Mouse (Mus musculus) liver, embryonic 16.5 days (tissue): ENCODE measurements around the gene Supt6. TPM values are rescaled to one million over a fixed set of nuclear protein-coding genes. Genes with fewer than 3 reads are reported as not detected.

Experiments
- ATAC-seq: fragments of 200-750 bp; cut with Nextera tagmentation; 2 replicates; pipeline ENCODE4 v1.8.0; 2017; ENCODE audit warnings: low read depth, mild to moderate bottlenecking, moderate number of reproducible peaks, moderate library complexity
- H3K27ac ChIP-seq: fragments of 300-500 bp; sonication (generic); 2 replicates; pipeline ENCODE4 v1.5.1; 2014; ENCODE audit warnings: mild to moderate bottlenecking, low read length
- H3K27me3 ChIP-seq: fragments of 300-500 bp; sonication (generic); 2 replicates; pipeline ENCODE4 v1.6.1; 2014; ENCODE audit warnings: low read depth, low read length, mixed read lengths; ENCODE audit not compliant: control insufficient read depth, insufficient read depth
- H3K36me3 ChIP-seq: fragments of 300-500 bp; sonication (generic); 2 replicates; pipeline ENCODE4 v1.6.1; 2014; ENCODE audit warnings: mild to moderate bottlenecking; ENCODE audit not compliant: control insufficient read depth, insufficient read depth
- H3K4me1 ChIP-seq: fragments of 300-500 bp; sonication (generic); 2 replicates; pipeline ENCODE4 v1.6.1; 2014; ENCODE audit warnings: low read depth, low read length, mixed read lengths; ENCODE audit not compliant: control insufficient read depth
- H3K4me2 ChIP-seq: fragments of 300-500 bp; sonication (generic); 2 replicates; pipeline ENCODE4 v1.6.1; 2014; ENCODE audit warnings: low read depth, low read length, mixed read lengths
- H3K4me3 ChIP-seq: fragments of 300-500 bp; sonication (generic); 2 replicates; pipeline ENCODE4 v1.5.1; 2014; ENCODE audit warnings: low read depth, mild to moderate bottlenecking, low read length
- H3K9ac ChIP-seq: fragments of 300-500 bp; sonication (generic); 2 replicates; pipeline ENCODE4 v1.6.1; 2014; ENCODE audit warnings: low read depth, low read length
- H3K9me3 ChIP-seq: fragments of 300-500 bp; sonication (generic); replicated peaks from 2 replicates; pipeline ENCODE4 v1.6.1; 2016; ENCODE audit warnings: low read length; ENCODE audit not compliant: control insufficient read depth
- WGBS: fragments of 180-500 bp; shearing (Covaris S2); extraction: QIAGEN DNeasy Blood & Tissue Kit; methylation state at CpG from one replicate; pipeline ENCODE4 v1.1.7; 2014; ENCODE audit not compliant: insufficient replicate concordance; 5-methylcytosine and 5-hydroxymethylcytosine counted together
- polyA plus RNA-seq: library from polyadenylated mRNA; unstranded; fragments of >200 nt; fragmentation: Nextera tagmentation; extraction: Ambion mirVana; gene quantifications from 2 replicates; pipeline ENCODE4 v1.2.1, GENCODE M21; 2015

Gene Supt6
- polyA plus RNA-seq, 1 experiment from 2014 or later = 10.3 TPM

DNA sequence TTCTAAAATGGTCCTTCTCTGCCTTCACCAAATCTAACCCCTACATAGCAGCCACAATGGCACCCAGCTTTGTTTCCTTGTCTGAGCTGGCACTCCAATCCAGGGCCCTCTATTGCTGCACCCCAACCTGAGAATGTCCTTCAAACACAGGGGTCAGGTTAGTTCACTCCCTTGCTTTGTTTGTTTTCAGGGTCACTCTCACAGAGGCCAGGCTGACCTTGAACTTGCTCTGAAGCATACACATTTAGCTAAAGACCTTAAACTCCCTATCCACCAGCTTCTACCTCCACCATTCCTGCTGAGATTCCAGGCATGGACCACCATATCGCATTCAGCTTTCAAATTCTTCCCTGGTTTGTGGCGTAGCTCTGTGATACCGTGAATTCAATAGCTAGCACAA is 71.3 kb downstream of the Supt6 start:
- no peak overlapping the region for H3K4me2 ChIP-seq
- peaks cover 2% of the 10 kb centered on the region; the same call in 1 of the 2 replicates for H3K36me3 ChIP-seq
- H3K4me3 ChIP-seq = no peak overlapping the region
- H3K27me3 ChIP-seq = no peaks in the 10 kb centered on the region
- no peaks in the 10 kb centered on the region for H3K9me3 ChIP-seq
- H3K4me1 ChIP-seq = peaks cover 47% of the 10 kb centered on the region
- H3K27ac ChIP-seq = no peak overlapping the region
- WGBS = 85% methylated on average over 3 of the region's 3 CpGs
- no peak overlapping the region for H3K9ac ChIP-seq
- no peak for ATAC-seq

DNA sequence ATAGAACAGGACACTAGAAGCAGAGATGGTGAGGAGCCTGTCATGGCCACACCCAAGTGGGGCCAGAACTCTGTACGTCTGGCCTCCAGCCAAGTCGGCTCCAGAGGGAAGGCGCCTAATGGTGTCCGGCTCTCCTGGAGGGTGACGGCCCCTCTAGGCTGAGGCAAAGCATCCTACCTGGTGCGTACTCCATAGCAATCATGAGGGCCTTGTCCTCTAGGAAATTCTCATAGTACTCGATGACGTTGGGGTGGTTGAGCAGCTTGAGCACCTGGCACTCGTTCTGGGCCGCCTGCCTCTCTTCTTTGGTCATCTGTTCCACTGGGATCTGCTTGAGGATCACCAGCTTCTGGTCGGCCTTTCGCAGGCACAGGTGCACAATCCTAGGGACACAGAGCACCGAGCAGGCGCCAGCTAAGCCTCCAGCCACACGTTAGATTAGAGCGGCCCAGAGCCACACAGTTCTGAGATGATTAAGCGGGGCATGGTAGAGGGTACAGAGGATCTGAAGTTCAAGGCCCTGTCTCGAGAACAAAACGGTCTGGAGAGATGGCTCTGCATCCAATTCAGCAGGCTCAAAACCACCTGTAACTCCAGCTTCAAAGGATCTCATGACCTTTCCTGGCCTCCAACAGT is 72.9 kb downstream of the Supt6 start:
- H3K27me3 ChIP-seq = no peaks in the 10 kb centered on the region
- H3K9ac ChIP-seq = no peak overlapping the region
- H3K4me1 ChIP-seq = peaks cover 59% of the 10 kb centered on the region
- H3K4me2 ChIP-seq = no peak overlapping the region
- no peaks in the 10 kb centered on the region for H3K36me3 ChIP-seq
- no peak for ATAC-seq
- H3K9me3 ChIP-seq = no peaks in the 10 kb centered on the region
- no peak overlapping the region for H3K4me3 ChIP-seq
- WGBS = 76% methylated on average over 19 of the region's 19 CpGs
- no peak overlapping the region for H3K27ac ChIP-seq

DNA sequence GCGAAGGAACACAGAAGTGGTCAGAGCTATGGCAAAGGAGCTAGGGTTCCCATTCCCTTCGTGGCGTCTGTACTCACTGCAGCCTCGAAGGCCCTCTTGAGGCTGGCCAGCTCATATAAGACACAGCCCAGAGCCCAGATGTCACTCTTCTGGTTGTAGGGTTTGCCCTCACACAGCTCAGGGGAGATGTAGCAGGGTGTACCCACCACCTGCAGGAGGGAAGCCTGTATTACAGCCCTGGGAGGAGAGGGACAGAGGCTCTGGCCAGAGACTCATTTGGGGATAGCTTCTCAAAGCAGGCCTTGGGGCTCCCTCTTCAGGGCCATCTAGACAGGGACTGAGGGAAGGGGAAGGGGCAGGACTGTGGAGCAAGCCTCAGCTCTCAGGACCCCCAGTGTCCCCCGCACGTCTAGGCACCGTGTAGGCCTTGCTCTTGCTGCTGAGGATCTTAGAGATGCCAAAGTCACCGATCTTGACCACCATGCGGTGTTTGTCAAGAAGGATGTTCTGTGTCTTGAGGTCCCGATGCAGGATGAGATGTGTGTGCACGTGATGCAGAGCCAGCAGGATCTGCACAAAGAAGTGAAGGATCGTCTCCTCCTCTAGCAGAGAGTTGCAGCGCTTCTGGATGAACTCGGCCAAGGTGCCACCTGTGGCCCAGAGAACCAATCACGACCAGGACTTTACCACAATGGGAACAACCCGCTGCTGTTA is 73.6 kb downstream of the Supt6 start:
- 83% methylated on average over 16 of the region's 16 CpGs for WGBS
- H3K4me2 ChIP-seq = no peak overlapping the region

DNA sequence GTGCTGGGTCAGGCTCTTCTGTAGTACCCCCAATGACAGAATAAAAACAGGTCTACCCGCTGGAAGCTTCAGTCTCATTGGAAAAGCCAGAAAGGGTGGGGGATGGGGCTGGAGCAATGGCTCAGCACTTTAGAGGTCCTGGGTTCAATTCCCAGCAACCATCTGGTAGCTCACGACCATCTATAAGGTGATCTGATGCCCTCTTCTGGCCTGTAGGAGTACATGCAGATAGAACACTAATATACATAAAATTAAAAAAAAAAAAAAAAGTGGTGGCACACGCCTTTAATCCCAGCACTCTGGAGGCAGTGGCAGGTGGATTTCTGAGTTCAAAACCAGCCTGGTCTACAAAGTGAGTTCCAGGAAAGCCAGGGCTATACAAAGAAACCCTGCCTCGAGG is 74.5 kb downstream of the Supt6 start:
- WGBS = 57% methylated on average over 4 of the region's 4 CpGs
- H3K27ac ChIP-seq = no peak overlapping the region
- no peak overlapping the region for H3K4me2 ChIP-seq
- H3K9me3 ChIP-seq = no peaks in the 10 kb centered on the region
- H3K9ac ChIP-seq = no peak overlapping the region
- H3K27me3 ChIP-seq = no peaks in the 10 kb centered on the region
- no peaks in the 10 kb centered on the region for H3K36me3 ChIP-seq
- ATAC-seq = no peak
- H3K4me1 ChIP-seq = peaks cover 75% of the 10 kb centered on the region
- H3K4me3 ChIP-seq = no peak overlapping the region

More for the DNA sequence above, 73.6 kb downstream of the Supt6 start:
- Histone ChIP-seq H3K4me1 (peaks cover 66% of the 10 kb centered on the region), H3K27ac (no peak overlapping the region), H3K9me3 (no peaks in the 10 kb centered on the region), H3K27me3 (no peaks in the 10 kb centered on the region), H3K9ac (no peak overlapping the region; the same call in 1 of the 2 replicates), H3K36me3 (no peaks in the 10 kb centered on the region), H3K4me3 (no peak overlapping the region)
- no peak for ATAC-seq

DNA sequence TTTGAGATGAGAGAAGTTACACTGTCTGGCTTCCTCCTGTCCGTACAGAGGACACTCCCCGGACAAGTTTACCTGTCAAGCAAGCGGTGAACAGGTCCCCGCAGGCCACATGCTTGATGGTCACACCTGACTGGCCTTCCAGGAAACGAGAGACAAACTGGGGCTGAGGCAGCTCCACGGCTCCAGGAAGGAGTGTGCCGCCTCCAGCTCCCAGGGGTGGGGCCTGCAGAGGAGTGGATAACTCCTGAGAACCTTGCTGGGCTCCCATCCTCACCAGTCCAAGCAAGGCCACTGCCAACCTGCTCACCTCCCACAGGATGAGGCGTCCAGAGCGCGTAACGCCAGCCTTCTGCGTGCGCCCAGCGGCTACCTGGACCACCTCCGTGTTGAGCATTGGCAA is 75.5 kb downstream of the Supt6 start:
- no peaks in the 10 kb centered on the region for H3K27me3 ChIP-seq
- no peak for ATAC-seq
- H3K4me2 ChIP-seq = no peak overlapping the region
- peak overlapping the region; percentile 1; the same call in 1 of the 2 replicates for H3K27ac ChIP-seq
- WGBS = 87% methylated on average over 15 of the region's 15 CpGs
- H3K9me3 ChIP-seq = no peaks in the 10 kb centered on the region
- H3K4me3 ChIP-seq = no peak overlapping the region
- H3K36me3 ChIP-seq = no peaks in the 10 kb centered on the region
- no peak overlapping the region for H3K9ac ChIP-seq
- H3K4me1 ChIP-seq = peaks cover 76% of the 10 kb centered on the region

DNA sequence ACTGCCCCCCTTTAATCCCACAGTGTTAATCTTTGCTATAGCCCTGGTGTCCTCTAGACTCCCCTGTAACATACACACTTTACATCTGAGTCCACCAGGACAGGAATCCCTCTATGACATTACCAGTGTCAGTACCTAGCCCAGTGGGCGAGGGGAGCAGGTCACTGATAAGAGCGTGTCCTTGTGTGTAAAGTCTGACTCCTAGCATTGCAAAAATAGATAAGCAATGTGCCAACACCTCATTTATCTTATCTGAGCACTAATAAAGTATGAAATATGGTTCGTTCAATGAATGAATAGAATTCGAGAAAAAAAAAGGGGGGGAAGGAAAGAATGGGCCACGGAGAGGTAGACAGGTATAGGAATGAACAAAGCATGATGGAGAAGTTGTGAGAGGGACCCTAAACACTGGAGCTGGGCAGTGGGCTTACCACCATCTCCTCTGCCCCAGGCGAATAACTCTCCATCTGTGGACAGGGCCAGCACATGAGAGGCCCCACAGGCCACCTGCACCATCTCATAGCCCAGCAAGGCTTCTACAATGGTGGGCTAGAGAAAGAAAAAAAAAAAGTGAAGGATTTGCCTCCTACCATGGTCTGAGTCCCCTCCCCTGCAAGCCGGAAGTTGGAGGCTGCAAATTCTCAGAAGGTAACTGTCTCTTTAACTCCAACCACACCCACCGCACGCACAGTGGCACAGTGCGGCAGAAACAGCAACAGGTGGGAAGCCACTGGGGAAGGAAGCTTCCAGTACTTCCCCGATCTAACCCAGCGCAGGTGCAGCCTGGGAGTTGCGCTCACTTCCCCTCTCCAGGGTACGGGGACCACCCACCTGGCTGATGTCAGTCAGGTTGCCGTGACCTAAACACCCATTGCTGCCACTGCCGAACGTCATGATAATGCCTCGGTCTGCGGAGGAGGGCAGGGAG is 77.0 kb downstream of the Supt6 start:
- H3K9me3 ChIP-seq = no peaks in the 10 kb centered on the region
- peak; percentile 60 for ATAC-seq

DNA sequence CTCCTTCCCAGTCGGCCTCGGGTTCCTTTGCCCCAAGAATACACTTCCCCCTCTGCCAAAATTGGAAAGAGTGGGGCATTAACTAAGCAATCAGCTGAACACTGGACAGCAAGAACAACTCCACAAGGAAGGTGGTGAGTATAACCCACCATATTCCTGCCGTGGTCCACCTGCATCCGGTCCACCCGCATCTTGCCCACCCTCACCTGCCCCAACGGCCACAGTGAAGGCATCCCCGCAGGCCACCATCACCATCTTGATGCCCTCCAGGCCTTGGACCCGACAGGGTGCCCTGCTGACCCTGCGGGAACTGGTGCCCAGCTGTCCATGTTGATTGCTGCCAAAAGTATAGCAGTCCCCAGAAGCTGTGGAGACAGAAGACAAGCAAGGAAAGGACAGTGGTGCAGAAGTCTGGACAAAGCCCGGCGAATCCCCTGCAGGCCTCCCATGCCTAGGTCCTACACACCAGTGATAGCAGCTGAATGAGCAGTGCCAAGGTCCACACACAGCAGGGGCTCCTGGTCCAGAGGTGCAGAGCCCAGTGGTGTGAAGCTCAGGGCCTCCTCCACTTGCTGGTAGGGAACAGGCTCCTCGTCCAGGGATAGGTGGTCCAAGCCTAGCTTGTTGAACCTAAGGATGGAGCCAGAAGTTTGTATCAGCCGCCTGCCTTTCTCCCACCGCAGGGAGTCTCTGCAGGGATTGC is 78.4 kb downstream of the Supt6 start:
- Histone ChIP-seq H3K36me3 (no peaks in the 10 kb centered on the region; the same call in 1 of the 2 replicates), H3K4me2 (0 out of 2 replicates have a peak overlapping the region, but pooled peaks have one; percentile 88), H3K9me3 (no peaks in the 10 kb centered on the region), H3K9ac (peak overlapping the region; percentile 12), H3K4me1 (peaks cover 82% of the 10 kb centered on the region), H3K27me3 (no peaks in the 10 kb centered on the region), H3K27ac (peak overlapping the region; percentile 91), H3K4me3 (no peak overlapping the region)
- no peak for ATAC-seq
- WGBS = 80% methylated on average over 14 of the region's 14 CpGs

More for the DNA sequence above, 77.0 kb downstream of the Supt6 start:
- WGBS = 14% methylated on average over 19 of the region's 19 CpGs
- Histone ChIP-seq H3K9ac (peak overlapping the region; percentile 60), H3K4me1 (peaks cover 72% of the 10 kb centered on the region), H3K27ac (peak overlapping the region; percentile 91), H3K4me3 (peak overlapping the region; percentile 60), H3K4me2 (peak overlapping the region; percentile 88), H3K27me3 (no peaks in the 10 kb centered on the region), H3K36me3 (no peaks in the 10 kb centered on the region)

DNA sequence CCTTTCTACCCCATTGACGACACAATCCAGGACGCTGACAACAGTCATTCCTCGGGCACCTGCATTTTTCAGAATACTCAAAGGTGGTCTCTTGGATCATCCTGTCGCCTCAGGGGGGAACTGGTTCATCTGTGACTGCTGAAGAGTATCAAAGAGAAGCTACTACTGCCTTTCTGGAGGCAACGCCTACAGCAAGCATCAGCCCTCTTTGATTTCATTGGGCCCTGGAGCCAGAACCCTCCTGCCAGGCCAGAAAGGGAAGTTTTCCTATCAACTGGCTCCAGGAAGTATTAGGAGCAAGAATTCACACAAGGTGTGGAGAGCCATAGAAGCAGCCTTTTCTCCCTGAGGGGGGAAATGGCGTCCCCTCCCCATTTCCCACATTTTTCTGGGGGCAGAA is 79.1 kb downstream of the Supt6 start:
- H3K4me3 ChIP-seq = no peak overlapping the region
- ATAC-seq = no peak
- WGBS = 63% methylated on average over 6 of the region's 6 CpGs
- no peak overlapping the region for H3K9ac ChIP-seq
- peaks cover 81% of the 10 kb centered on the region for H3K4me1 ChIP-seq
- no peak overlapping the region for H3K27ac ChIP-seq
- H3K36me3 ChIP-seq = peaks cover 4% of the 10 kb centered on the region; the same call in 1 of the 2 replicates
- no peaks in the 10 kb centered on the region for H3K27me3 ChIP-seq
- no peak overlapping the region for H3K4me2 ChIP-seq
- no peaks in the 10 kb centered on the region for H3K9me3 ChIP-seq
